Mouse (Mus musculus): ENCODE data around the gene Fam173a.
A peak's percentile ranks its signal among the peaks of the same experiment; 100 is the strongest.

Fam173a gene

DNA sequence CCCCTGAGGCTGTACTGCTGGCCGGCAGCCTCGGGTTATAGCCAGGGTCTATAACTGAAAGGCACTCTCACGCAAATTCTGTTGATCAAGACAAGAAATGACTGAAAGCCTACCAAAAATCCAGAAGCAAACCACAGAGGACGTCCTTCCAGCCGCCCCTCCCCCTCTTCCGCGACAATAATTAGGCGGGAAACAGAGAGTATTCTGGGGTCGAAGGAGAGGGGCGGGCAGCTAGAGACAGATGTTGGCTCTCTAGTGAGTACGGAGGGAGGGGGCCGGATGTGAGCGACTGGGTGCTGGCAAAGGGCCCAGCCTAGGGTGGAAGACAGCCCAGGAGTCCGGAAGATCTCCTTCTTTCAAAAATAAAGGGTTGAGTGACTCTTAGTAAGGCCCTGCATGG, at the start of gene Fam173a:
TSS of gene Fam173a (minus strand) at position 287 of the 400 bp plus-strand sequence.
- DNase-seq (ENCODE audit: low spot score in 2 of 2), result peak; percentile 65 to 71

DNA sequence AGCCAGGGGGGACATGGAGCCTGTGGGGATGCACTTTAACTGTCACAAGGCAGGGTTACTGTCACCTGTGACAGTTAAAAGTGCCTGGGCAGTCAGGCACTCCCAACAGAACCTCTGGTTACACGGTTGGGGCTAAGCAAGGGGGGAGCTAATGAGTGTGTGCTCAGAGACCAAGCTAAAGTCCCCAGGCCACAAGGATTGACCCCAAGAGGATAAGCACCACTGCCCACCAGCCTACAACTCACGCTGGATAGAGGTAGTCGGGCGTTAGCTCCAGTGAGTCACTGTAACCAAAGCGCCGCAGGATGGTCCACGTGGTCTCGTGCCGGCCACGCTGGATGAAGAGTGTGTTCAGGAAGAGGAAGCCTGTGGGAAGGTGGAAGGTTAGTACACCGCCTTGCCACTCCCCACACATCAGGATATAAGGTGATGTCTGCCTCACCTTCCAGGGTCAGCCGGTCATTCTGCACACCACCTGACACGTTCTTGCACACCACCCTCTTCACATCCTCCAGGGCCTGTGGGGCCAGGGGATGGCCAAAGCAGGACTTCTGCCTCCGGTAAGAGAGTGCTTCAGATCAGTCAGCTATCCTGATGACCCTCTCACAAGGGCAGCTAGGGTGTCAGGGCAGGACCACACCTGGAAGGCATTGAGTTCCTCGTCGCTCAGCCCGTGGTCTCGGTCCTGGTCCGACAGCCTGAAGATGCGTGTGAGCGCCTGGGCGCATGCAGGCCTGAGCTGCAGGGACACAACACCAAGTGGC, 48.6 kb upstream of the Fam173a start, which contains the start of gene Gm20683:
TSS of gene Gm20683 (minus strand) at position 647 of the 764 bp plus-strand sequence.
- no peak for DNase-seq (ENCODE audit: low spot score in 2 of 2)

DNA sequence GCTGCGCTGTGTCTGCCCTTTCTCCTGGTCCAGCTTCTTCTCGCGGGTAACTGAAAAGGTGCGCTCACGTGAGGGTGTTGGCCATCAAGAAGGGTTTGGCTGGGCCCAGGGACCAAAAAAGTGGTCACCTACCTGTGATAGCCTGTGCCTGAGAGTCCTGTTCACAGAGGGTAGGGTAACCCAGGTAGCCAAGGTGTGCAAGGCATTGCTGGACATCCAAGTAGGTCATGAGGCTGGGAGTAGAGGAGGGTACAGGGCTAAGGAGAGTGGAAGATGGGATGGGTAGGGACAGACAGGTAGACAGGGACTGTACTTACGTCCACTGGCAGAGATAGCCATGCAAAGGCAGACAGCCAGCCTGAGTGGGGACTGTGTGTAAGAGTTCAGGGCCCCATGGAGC, 47.8 kb upstream of the Fam173a start:
- DNase-seq (ENCODE audit: low spot score in 2 of 2), result no peak

DNA sequence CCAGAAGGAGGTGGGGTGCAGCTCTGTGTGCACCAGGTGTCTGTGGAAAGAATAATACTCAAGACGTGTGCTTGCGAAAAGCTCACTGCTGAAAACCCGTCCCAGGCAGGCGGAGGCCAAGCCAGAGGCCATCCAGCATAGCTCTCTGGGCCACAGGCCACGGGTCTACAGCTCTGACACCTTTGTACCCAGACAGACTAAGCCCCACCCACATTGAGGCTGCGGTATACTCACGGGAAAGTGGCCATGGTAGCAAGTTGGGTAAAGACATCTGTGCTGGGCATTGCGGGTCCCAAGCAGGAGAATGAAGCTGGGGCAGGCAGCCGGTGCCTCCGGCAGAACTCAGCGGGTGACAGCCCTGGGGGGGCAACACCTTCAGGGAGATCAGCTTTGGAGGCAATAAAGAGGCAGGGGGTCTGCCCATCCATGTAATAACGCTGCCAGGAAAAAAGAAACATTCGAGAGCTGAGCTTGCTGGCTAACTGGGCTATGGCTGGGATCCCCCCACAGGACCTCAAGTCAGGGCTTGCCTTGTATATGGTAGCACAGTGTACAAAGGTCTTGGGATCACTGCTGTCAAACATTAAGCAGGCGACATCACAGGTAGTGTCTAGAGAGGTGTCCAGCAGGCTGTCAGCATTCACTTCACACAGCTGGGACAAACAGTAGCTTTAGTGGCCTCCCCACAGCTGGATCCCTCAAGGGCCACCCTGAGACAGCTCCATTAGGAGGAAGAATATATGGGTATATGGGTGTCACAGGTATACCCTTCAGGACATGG, 46.9 kb upstream of the Fam173a start:
- no peak for DNase-seq (ENCODE audit: low spot score in 2 of 2)

DNA sequence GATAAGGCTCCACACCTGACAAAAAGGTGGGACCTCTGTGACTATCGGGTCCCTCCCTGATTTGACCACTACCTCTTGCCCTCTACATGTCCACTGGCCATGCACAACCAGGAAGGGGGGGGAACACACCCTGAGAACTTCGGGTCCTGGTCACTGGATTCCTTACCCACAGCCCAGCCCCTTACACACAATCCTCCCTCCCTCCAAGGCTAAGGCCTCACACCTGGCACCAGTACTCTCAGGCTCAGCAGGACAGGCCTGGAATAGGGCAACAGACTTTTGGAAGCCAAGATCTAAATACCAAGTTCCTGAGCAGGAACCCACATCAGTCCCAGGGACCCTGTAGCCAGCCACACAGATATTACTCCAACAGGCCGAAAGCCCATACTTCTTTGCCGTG, 46.2 kb upstream of the Fam173a start:
- no peak for DNase-seq (ENCODE audit: low spot score in 2 of 2)

DNA sequence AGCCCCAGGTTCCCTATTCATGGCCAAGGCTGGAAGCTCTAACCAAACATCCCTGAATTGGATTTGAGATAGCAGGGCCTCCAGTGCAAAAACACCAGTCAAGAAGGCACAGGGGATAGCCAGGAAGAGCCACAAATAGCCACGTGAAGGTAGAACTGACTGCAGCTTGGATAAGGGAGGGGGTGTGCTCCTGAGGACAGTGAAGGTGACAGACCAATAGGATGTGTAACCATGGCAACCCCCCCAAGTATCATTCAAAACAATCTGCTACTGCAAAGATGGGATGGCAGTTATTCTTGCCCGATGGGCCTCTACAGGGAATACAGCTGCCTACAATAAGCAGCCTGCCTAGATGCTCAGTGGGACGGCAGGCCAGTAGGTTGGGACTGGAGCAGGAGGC, 44.8 kb upstream of the Fam173a start:
- DNase-seq (ENCODE audit: low spot score in 2 of 2), result peak; percentile 38 to 60

DNA sequence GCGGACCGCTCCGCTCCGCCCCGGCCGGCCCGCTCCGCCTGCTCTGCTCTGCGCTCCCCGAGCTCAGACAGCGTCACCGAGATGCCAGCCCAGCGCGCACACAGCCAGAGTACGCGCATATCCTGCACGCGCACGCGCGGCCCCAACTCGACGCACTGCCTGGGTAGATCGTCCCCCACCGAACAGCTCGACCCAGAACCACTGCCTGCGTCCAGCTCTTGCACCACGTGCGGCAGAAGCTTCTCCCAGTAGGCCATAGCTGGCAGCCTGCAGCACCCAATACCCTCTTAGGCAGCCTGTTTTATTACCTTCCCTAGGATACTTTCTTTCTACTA, 44.3 kb upstream of the Fam173a start, which contains the start of gene Rhbdl1:
TSS of gene Rhbdl1 (minus strand) at position 220 of the 335 bp plus-strand sequence.
- peak; percentile 42 to 45 for DNase-seq (ENCODE audit: low spot score in 2 of 2)

DNA sequence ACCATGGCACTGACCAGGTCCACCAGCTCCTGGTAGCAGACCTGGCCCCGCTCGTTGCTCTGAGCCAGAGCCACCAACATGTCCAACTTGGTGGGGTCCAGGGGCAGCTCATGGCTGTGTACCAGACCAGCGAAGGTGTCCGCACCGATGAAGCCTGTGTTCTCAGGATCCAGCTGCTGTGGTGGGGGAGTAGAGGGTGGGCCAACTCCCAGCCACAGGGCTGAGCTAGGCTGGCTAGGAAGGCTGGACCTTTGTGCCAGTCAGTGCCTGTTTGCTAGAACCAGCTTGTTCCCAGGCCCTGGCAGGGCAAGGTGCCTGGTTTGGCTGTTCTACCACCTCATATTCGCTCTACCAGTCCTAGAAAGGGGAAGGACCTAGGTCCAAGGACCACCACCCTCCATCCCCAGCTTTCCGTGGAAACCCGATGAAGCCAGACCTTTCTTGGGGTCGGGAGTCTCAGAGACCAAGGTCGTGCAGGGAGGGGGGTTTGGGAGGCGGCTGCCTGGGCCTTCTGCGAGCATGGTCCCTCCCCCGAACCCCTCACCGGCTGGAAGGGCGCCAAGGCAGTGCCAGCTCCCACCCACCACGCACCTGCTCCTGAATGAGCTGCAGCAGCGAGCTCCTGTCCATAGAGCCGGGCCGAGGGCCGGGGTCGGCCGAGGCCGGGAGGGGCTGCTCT, 43.8 kb upstream of the Fam173a start:
- no peak for DNase-seq (ENCODE audit: low spot score in 2 of 2)

DNA sequence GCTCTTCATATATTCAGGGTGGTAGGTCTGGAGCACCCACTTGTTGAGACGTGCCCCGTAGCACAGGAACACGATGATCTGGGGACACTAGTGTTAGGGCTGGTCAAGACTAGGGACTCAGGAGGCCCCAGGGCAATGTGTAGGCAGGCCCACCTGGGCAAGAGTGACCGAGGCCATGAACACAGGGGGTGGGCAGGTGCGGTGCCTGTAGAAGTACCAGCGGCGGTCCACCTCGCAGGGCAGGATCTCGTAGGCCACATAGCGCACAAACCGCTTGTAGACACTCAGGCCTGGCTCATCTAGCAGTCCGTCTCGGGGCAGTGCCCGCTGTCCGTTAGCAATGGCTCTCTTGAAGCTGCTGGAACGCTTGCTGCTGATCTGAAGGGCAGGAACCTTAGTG, 43.1 kb upstream of the Fam173a start:
- DNase-seq (ENCODE audit: low spot score in 2 of 2), result no peak

DNA sequence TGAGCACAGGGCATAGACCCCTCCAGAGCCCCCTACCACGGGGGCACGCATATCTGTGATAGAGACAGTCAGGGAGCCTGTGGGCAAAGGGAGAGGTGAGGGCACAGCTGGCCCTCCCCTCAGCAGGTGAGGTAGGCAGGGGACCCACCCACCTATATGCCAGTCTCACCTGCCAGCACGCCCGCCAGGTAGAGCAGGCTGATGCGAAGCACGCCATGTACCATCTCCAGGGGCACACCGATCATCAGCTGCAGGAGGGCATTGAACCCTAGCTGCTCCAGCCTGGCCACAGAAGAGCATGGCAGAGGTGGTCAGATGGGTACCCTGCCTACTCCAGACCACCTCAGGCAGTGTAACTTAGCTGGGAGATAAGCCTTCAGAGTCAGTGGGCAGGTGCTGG, 42.6 kb upstream of the Fam173a start:
- no peak for DNase-seq (ENCODE audit: low spot score in 2 of 2)

DNA sequence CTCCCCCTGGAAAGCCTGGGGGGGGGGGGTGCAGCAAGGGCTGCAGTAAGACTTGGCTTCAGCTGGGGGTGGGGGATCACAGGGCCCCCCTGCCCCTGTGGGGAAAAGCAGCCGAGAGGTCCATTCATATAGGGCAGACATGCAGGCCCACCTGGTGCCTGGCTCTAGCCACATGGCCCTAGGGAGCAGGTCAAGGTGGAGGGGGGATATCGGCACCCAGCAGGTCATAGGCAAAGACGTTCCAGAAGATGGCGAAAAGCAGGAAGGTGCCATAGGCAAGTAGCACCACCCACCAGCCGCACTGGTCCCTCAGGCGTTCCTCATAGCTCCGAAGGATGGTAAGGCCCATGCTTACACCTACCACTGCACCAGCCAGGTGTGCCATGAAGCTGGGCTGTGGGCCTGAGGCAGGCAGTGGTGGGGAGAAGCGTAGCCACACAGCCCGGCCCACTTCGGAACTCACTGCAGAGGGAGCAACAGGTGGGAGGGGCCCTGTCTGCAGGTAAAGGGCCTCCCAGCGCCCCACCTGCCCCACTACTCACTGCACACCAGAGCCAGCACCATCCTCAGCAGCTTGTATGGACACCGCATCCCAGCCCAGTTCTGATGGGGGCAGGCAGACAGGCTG, 42.0 kb upstream of the Fam173a start:
- DNase-seq (ENCODE audit: low spot score in 2 of 2), result no peak

DNA sequence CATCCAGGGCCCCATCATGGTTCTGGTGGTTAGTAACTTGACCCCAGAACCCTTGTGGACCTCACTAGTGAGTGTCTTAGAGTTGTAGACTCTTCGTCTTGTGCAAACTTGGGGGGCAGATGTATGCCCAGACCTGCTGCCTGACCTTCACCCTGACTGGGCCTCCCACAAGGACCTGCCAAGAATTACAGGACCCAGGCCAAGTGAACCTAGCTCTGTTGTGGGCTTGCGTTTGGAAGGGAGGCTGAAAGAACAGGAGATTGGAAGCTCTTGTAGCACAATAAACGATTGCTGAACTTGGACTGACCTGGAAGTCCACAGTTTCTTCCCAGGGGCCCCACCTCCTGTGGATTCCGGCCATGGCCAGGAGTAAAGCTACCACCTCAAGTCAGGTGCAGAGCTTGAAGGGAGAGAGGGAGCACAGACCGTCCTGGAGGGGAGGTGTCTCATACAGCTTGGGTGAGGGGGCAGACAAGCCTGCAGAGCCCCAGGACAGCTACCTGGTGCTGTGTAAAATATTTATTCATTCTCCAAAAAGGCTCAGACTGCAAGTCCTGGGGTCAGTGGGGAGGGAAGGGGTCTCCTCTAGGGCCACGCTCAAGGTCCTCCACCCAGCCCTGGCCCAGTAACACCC, 41.4 kb upstream of the Fam173a start:
- no peak for DNase-seq (ENCODE audit: low spot score in 2 of 2)

DNA sequence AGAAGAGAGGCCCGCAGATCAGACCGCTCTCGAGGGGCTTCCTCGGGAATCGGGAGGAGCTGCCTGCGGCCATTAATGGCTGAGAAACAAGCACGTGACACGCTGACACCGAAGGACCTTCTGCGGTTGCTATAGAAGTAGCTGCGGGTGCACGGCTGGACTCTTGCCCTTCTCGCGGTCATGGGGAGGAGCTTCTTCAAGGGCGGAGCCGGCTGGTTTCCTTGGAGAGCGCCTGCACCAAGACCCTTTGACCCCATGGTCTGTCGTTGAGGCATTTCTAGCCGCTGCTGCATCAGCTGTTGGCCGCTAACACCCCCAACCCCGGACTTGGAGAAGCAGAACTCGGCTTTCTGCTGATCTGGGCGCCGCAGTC, 40.6 kb upstream of the Fam173a start, which contains the start of gene Stub1:
TSS of gene Stub1 (minus strand) at position 114 of the 373 bp plus-strand sequence.
- no peak for DNase-seq (ENCODE audit: low spot score in 2 of 2)

DNA sequence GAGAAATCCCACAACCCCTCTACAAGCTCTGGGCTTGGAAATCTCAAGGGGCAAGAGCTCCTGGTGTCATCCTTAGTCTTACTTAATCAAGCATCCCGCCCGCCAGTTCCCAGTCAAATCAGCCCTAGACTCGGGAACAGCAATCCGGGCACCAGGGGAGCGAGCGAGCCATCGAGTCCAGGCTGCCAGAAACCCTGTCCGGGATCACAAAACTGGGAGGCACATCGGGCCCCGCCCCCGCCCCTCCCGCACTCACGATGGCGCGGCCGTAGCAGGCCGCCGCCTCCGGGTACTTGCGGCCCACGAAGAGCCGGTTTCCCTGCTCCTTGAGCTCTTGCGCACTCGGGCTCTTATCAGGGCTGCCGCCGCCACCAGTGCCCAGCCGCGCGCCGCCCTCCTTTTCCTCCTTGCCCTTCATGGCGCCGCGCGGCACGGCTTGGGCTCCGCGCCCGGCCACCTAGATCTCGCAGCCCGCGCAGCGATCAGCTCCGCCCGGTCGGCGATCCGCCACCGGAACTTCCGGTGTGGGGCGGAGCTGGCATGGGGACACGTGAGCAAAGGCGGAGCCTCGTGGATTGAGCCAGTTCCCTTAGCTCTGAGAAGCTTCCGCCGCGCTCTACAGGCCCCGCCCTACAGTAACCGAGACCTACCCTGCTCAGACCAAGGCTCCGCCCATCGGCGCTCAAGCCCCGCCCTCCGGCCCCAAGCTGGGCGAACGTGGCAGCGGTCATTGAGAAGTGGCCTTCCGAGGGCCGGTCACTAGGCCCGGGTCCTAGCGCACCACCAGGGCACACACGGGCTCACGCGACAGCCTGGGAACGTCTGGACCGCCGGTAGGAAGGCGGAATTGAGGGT, 40.0 kb upstream of the Fam173a start:
- peak; percentile 98 to 99 for DNase-seq (ENCODE audit: low spot score in 2 of 2)

DNA sequence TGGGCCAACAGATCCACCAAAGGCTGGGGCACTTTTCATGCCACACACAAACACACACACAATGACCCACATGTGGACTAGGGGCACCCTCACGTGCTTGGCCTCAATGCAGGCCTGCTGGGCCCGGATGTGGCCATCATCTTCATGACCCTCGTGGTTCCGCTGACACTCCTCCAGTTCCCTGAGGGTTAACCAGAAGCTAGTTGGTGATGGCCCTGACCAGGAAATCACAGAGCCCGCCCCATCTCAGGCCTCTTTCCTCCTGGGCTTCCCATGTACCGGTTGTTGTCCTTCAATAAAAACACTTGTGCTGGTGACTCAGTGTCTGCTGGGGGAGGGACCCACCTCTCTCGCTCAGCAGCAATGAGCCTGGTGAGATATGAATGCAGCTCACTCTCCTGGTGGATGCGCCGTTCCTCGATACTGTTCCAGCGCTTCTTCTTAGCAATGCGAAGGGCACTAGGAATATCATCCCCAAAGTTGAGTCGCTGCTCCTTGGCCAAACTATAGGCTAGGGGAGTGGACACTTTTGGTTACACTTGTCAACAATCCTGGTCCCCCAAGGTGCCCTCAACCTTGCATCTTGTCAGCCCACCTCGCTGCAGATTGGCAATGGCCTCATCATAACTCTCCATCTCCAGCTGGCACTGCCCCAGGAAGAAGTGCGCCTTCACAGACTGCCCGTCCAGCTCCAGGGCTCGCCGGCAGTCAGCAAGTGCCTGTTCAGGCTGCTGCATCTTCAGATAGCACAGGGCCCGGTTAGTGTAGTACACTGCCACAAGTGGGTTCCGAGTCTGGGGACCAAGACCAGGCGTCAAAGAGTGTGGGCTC, 39.0 kb upstream of the Fam173a start:
- DNase-seq (ENCODE audit: low spot score in 2 of 2), result no peak

DNA sequence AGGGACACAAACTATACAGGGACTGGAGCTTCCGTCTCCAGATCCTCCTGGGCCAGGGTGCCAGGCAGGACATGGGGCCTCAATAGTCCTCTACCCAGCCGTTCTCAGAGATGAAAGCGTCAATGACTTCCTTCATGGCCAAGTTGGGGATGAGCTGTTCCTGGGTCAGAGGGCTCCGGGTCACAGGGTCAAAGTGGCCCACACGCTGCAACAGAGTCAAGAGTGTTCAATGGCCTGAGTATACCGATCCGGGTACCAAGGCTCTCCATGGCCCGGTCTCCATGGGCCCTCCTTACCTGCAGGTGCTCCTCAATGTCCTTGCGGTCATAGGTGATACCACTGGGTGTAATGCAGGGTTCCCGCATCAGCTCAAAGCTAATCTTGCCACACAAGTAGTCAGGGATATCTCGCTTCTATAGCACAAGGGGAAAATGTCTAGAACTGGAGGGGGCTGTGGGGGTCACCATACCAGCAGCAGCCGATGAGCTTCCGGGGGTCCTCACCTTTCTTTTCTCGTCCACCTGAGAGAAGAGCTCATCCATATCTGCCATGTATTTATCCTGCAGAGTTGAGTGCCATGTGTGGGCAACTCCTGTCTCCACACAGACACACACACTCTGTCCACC, 38.2 kb upstream of the Fam173a start:
- no peak for DNase-seq (ENCODE audit: low spot score in 2 of 2)

DNA sequence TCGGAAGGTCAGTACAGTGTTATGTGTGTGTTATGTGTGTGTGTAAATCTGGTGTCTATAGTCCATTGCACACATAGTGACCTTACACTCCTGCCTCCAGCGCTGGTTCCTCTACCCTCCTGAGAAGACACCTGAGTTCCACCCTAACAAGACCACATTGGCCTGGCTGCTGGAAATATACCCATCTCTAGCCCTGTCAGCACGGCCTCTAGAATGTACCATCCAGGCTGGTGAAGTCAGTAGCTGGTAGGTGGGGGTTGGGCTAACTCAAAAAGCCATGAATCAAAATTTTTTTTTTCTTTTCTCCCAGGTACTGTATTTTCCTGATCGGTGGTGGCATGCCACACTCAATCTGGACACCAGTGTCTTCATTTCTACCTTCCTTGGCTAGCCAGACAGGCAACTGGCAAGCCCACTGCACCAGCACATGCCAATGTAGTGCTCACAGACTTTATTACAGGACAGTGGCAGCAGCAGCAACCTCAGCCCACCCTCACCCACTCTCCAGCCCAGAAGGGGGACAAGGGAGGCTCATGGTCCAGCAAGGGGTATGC, 37.6 kb upstream of the Fam173a start:
- DNase-seq (ENCODE audit: low spot score in 2 of 2), result no peak

DNA sequence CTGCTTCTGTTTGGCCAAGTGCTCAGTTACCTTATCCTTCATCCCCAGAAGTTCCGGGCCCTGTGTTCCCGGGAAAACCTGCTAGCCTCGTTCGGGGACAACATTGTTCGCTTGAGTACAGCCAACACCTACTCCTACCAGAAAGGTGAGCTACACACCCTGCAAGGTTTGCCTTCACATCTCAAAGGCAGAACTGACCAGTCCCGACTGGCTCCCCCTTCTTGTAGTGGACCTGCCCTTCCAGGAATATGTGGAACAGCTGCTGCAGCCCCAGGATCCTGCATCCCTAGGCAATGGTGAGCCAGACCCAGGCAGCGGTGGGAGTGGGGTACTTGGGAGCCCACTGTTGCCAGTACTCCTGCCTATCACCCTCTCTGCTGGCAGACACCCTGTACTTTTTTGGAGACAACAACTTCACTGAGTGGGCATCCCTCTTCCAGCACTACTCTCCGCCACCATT, 36.9 kb upstream of the Fam173a start:
- no peak for DNase-seq (ENCODE audit: low spot score in 2 of 2)
